Mouse (Mus musculus) cortical plate, adult 2 months (tissue): ENCODE results near the gene Kirrel.

Source experiments
- CTCF ChIP-seq: fragments of 200-500 bp; IDR thresholded peaks from 2 replicates; pipeline ENCODE4 v1.5.1; 2011; ENCODE audit warnings: mild to moderate bottlenecking, control low read depth, low read length; ENCODE audit not compliant: insufficient read depth; ENCODE audit errors: extremely low read depth
- POLR2A ChIP-seq: fragments of 200-500 bp; IDR thresholded peaks from 2 replicates; pipeline ENCODE4 v1.6.1; 2011; ENCODE audit warnings: mild to moderate bottlenecking, low read length, control low read depth; ENCODE audit not compliant: insufficient read depth; ENCODE audit errors: extremely low read depth

DNA sequence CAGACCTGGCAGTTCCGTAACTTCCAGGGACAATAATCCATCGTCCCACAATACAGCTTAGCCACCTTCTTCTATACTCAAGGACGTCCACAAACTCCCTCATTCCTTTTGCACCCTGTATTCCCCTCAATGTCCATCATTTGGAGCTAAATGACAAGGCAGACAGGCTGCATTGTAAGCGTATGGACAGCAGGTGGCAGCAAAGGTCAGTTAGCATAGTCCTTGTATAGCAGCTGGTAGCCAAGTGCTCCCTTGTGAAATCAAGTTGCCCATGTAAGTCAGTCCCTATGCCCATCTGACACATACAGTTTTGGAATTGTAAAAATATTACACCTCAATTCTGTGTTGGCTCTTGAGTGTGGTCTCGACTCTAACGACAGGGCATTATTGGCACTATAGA lies 143.7 kb downstream of the Kirrel start:
- no peak for TF ChIP-seq POLR2A
- peak; percentile 98 for TF ChIP-seq CTCF
